Mouse (Mus musculus) brain, adult 2 months (tissue): ENCODE results near the gene Mturn.

Experiments
- DNase-seq: peaks from one replicate; pipeline ENCODE4 v3.0.0; 2011; ENCODE audit warnings: low read depth, low spot score

The Mturn gene

DNA sequence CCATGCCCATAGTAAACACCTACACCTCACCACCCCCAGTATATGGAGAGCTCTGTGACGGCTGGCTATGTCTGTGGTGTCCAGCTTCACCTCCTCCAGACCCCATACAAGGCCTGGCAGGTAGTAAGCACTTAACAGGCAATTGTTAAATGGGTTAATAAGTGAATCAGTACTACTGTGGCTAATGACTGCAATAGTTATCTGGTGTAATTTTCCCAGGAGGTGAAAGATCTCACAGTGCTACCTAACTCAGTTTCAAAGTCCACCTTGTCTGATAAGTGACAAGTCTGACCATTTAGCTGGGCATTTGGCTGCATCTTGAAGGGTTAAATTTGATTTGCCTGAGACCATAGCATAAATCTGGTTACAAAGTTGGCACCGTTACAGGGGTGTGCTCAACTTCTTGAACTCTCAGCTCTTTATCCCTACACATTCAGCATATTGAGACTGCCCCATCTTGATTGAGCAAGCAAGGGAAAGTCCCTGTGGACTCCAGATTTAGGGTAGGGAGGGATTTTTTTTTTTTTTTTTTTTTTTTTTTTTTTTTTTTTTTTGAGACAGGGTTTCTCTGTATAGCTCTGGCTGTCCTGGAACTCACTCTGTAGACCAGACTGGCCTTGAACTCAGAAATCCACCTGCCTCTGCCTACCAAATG, 48.2 kb downstream of the Mturn start:
- no peak for DNase-seq

DNA sequence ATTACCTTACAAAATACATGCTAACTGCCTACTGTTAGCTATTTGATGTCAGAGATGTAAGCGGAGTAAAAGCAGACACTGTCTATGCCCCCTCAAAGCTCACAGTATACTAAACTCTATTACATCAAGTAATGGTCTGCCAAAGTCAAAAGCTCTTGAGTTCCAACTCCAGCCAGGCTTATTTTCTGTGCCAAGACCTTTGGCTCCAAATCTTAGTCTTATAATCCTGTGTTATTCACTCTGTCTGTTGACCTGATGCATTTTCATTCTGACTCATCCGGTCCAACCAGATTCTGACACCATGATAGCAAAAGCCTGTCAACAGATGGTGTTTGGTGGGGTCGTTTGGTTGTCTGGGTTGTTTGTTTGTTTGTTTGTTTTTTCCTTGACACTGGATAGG, 50.3 kb downstream of the Mturn start:
- no peak for DNase-seq

DNA sequence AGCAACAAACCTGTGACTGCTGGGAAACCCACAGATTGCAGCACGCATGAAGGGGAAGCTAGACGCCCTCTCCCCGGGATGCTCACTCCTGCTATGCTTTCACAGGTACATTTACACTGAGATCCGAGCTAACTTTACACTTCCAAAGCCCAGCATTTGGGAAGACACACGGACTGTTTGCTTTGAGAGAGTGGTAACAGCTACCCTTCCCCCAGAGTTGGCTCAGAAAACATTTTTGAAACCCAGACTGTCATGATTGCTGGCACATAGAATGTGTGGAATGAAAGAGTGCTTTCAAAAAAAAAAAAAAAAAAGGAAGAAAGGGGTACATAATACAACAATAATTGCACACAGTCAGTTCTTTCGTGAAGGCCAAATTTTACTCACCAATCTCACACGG, 51.3 kb downstream of the Mturn start:
- peak; percentile 24 for DNase-seq

DNA sequence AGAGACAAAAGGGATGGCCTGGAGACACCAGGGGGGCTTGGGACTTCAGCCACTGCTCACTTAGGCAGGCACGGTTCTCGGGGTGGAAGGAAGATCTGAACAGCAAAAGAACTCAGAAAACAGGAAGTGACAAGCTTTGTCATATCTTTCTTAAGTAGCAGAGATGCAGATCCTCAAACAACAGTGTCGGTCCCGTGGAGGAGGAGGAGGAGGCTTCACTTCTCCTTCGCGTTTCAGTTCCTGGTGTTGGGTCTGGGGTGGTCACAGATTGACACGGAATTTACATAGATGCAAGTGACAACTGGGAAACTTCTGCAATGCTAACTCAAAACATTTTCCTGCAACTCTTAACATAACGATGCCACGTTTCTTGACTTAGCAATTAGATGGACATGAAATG, 54.7 kb downstream of the Mturn start:
- DNase-seq: no peak

- no peak for DNase-seq
Observed at GRCm38 (mm10) chr6:54737255-54737654, 55.8 kb downstream of the Mturn start.

DNA sequence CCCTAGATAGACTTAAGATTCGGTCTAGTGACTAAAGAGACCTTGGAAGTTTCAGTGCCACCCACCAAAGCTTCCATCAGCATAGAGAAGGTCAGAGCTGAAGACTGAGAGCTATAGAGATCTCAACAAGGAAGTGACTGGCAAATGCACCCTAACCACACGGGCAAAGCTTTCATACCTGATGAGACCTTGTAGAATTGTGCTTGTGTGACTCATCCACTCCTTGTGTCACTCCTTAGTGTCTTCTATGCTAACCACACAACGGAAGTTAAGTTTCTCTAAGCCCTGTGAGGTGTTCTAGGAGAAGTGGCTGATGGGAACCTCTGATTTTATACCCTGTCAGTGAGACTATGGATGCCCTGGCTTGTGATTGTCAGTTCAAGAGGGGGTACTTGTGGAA, 56.3 kb downstream of the Mturn start:
- DNase-seq: no peak

GRCm38 (mm10) chr6:54749056-54749455, 67.6 kb downstream of the Mturn start:
- DNase-seq: peak; percentile 10

DNA sequence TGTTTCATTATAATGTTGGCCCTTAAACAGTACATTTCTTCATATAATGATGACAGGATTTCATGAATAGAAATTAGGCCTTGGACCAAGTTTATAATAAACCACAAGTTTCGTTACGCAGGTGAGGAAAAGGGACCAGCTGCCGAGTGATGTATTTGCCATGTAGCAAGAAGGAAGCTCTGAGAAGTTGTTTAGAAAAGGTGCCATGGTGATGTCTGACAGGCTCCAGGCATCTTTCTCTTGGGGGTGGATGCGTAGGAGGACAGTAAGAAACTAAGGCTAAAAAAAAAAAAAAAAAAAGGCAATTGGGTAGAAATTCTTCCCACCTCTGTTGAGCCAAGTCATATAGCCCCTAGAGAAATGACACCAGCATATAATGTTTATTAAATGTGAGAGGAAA, 70.2 kb downstream of the Mturn start:
- DNase-seq: peak; percentile 68

DNA sequence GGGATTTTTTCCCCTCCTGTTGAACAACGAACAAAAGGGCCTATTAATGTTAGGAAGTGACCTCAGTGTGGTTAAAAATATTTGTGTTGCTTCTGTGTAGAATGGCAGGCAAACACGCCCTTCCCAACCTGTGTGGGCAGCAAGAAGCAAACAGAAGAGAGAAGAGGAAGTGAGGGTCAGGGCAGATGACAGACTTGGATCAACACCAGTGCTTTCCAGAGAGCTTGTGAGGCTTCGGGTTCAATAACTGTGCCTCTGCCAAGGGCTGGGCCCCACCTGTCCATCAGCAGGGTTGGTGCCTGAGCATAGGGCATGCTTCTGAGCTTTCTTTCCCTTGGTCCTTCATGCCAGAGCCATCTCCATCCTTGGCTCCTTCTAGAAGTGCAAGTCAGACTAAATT, 70.7 kb downstream of the Mturn start:
- no peak for DNase-seq
